ENCODE assay signal across 9 mouse cellular contexts in genomic region chr11:20915687-20916432, GRCm38 (mm10).
DNase-seq lines count a peak whose midpoint lies in the region; ATAC-seq and TF ChIP-seq lines count a peak whose summit lies in the region.
"Had no signal": no experiment of that assay in that cellular context is flagged by ENCODE, and none has a peak within 500 bp of the region (broad histone marks: within the 10 kb centered on the region; RNA-seq: fewer than 3 reads in every experiment).

No protein-coding gene starts in this region.

- TF ChIP-seq CTCF in Patski (IDR thresholded peaks at IDR 0.05), result peak; percentile 46

- CTCF ChIA-PET in Patski (lab: Charles Lee), result interaction anchor here (0.9 to 2.4 kb wide), 7 partner anchors 19 to 263 kb away, joined by 3 to 11 read pairs (median 5); no protein-coding TSS in a partner anchor

- H3K4me1 ChIP-seq in hindbrain, embryonic 10.5 days (replicated peaks), result peaks cover 21% of the 10 kb centered on the region
- H3K4me1 ChIP-seq in hindbrain, embryonic 12.5 days, result peaks cover 12% of the 10 kb centered on the region
- H3K4me1 ChIP-seq in heart, embryonic 13.5 days, result peaks cover 41% of the 10 kb centered on the region

- H3K9ac ChIP-seq in hindbrain, embryonic 12.5 days, result no peak overlapping the region
- H3K9ac ChIP-seq in heart, embryonic 13.5 days, result 0 out of 2 replicates have a peak overlapping the region, but pooled peaks have one; percentile 5

- POLR2A ChIA-PET in Patski (lab: Charles Lee), result no interaction called here

- in situ Hi-C loops in Patski (cut with MboI; ENCODE audit: low pct_unique_long_range_greater_than_20kb), result loop anchor here (5.0 to 25.0 kb wide), 4 partner anchors 254 to 1104 kb away; no protein-coding TSS in a partner anchor

- no peak for ATAC-seq in hindbrain, embryonic 12.5 days (ENCODE audit: low FRiP score)
- ATAC-seq in Patski, result no peak
- no peak for ATAC-seq in heart, embryonic 13.5 days (ENCODE audit: extremely low read depth, insufficient number of reproducible peaks, low FRiP score, low TSS enrichment)

- no peaks in the 10 kb centered on the region for H3K9me3 ChIP-seq in hindbrain, embryonic 10.5 days
- no peaks in the 10 kb centered on the region for H3K9me3 ChIP-seq in hindbrain, embryonic 12.5 days (replicated peaks)
- H3K9me3 ChIP-seq in heart, embryonic 13.5 days, result no peaks in the 10 kb centered on the region
- H3K9me3 ChIP-seq: G1E had no signal

- peak; percentile 29 for DNase-seq in hindbrain, embryonic 10.5 days (ENCODE audit: low spot score)
- DNase-seq in Patski (ENCODE audit: low read depth, low spot score) (no peak), liver (peak; percentile 75)
- no peak for DNase-seq in c-Kit-positive CD71-positive TER-119-positive erythroid progenitor cells, embryonic 14.5 days (ENCODE audit: low spot score)
- no peak for DNase-seq in right cerebral cortex, postnatal 14 days
- DNase-seq in gastrocnemius, adult 18-20 months (ENCODE audit: low spot score), result no peak

- H3K4me3 ChIP-seq in hindbrain, embryonic 10.5 days, result no peak overlapping the region
- H3K4me3 ChIP-seq in hindbrain, embryonic 12.5 days, result no peak overlapping the region
- no peak overlapping the region for H3K4me3 ChIP-seq in heart, embryonic 13.5 days

- peak overlapping the region; percentile 69 for H3K27ac ChIP-seq in hindbrain, embryonic 10.5 days
- no peak overlapping the region for H3K27ac ChIP-seq in hindbrain, embryonic 12.5 days
- H3K27ac ChIP-seq in heart, embryonic 13.5 days (replicated peaks), result peak overlapping the region; percentile 85

- no peaks in the 10 kb centered on the region for H3K27me3 ChIP-seq in hindbrain, embryonic 10.5 days (ENCODE audit: insufficient read depth, poor library complexity, severe bottlenecking)
- H3K27me3 ChIP-seq in hindbrain, embryonic 12.5 days, result no peaks in the 10 kb centered on the region
- no peaks in the 10 kb centered on the region for H3K27me3 ChIP-seq in Patski
- peaks cover 6% of the 10 kb centered on the region; the same call in 1 of the 2 replicates for H3K27me3 ChIP-seq in heart, embryonic 13.5 days (replicated peaks)

- WGBS in hindbrain, embryonic 10.5 days, result 49% methylated on average over 7 of the region's 7 CpGs
- WGBS in hindbrain, embryonic 12.5 days, result 47% methylated on average over 7 of the region's 7 CpGs
- 45% methylated on average over 7 of the region's 7 CpGs for WGBS in heart, embryonic 13.5 days

- no peak overlapping the region for H3K4me2 ChIP-seq in hindbrain, embryonic 12.5 days (replicated peaks)
- peak overlapping the region; percentile 16 for H3K4me2 ChIP-seq in heart, embryonic 13.5 days

- no peaks in the 10 kb centered on the region for H3K36me3 ChIP-seq in hindbrain, embryonic 10.5 days
- no peaks in the 10 kb centered on the region for H3K36me3 ChIP-seq in hindbrain, embryonic 12.5 days
- no peaks in the 10 kb centered on the region for H3K36me3 ChIP-seq in heart, embryonic 13.5 days
- H3K36me3 ChIP-seq: G1E had no signal

Comparison
In these comparisons a context has a peak if more than half of its experiments do, and no peak if none do; other contexts are left out.
1. DNase-seq: peak in hindbrain, embryonic 10.5 days (single experiment) and liver (single experiment); none in Patski (single experiment), c-Kit-positive CD71-positive TER-119-positive erythroid progenitor cells, embryonic 14.5 days (single experiment), right cerebral cortex, postnatal 14 days (single experiment) and gastrocnemius, adult 18-20 months (single experiment).